Mouse (Mus musculus): ENCODE measurements around the gene Foxf2.

GRCm38 (mm10) chr13:31623906-31624860 is 1.4 kb upstream of the Foxf2 start:
- TF ChIP-seq CTCF (IDR thresholded peaks at IDR 0.05; ENCODE audit: control insufficient read depth, insufficient read depth, low read length) (no peak), POLR2A (IDR thresholded peaks at IDR 0.05; ENCODE audit: borderline replicate concordance, control insufficient read depth, low read depth, low read length) (no peak)

All from bone marrow, adult 2 months (tissue).